Mouse (Mus musculus) layer of hippocampus, postnatal 25 days (tissue): Measurements from ENCODE around the gene Arid1b. TPM values are rescaled to one million over a fixed set of nuclear protein-coding genes. Genes with fewer than 3 reads are reported as not detected.

Source experiments
- DNase-seq, 2 experiments: peaks; one replicate each; pipeline ENCODE4 v3.0.0; 2022; ENCODE audit warnings: mixed read lengths in 2 of 2, low spot score in 1 of 2; ENCODE audit errors: extremely low spot score in 1 of 2
- total RNA-seq, 2 experiments: library from RNA; stranded (reverse); gene quantifications; 2 replicates each; pipeline ENCODE4 v1.2.3; 2021

The Arid1b gene
- total RNA-seq, 2 experiments from 2014 or later, result 86.8 to 102 TPM

GRCm38 (mm10) chr17:5293653-5294584 lies 299.8 kb downstream of the Arid1b start:
- no peak for DNase-seq

GRCm38 (mm10) chr17:5295086-5295947 lies 301.2 kb downstream of the Arid1b start:
- peak; percentile 70 for DNase-seq

GRCm38 (mm10) chr17:5295948-5296262 lies 301.8 kb downstream of the Arid1b start:
- no peak for DNase-seq

- no peak for DNase-seq
Measured at GRCm38 (mm10) chr17:5297491-5297890, 303.4 kb downstream of the Arid1b start.

GRCm38 (mm10) chr17:5297984-5298383 lies 303.9 kb downstream of the Arid1b start:
- no peak for DNase-seq

- no peak for DNase-seq
Measured at GRCm38 (mm10) chr17:5298891-5299559, 304.9 kb downstream of the Arid1b start.

- no peak for DNase-seq
Measured at GRCm38 (mm10) chr17:5302971-5303746, 309.0 kb downstream of the Arid1b start.

- DNase-seq, result no peak
Measured at GRCm38 (mm10) chr17:5305783-5306477, 311.8 kb downstream of the Arid1b start.

GRCm38 (mm10) chr17:5309930-5310329 lies 315.8 kb downstream of the Arid1b start:
- no peak for DNase-seq

GRCm38 (mm10) chr17:5310425-5310888 lies 316.3 kb downstream of the Arid1b start:
- no peak for DNase-seq

GRCm38 (mm10) chr17:5311062-5311461 lies 316.9 kb downstream of the Arid1b start:
- no peak for DNase-seq

GRCm38 (mm10) chr17:5312307-5312706 lies 318.2 kb downstream of the Arid1b start:
- DNase-seq, result no peak

GRCm38 (mm10) chr17:5314735-5315134 lies 320.6 kb downstream of the Arid1b start:
- DNase-seq, result no peak

GRCm38 (mm10) chr17:5316489-5316888 lies 322.4 kb downstream of the Arid1b start:
- no peak for DNase-seq

GRCm38 (mm10) chr17:5321589-5322225 lies 327.6 kb downstream of the Arid1b start:
- no peak for DNase-seq

GRCm38 (mm10) chr17:5322594-5322993 lies 328.5 kb downstream of the Arid1b start:
- DNase-seq, result no peak

GRCm38 (mm10) chr17:5323746-5324145 lies 329.6 kb downstream of the Arid1b start:
- no peak for DNase-seq

GRCm38 (mm10) chr17:5324236-5324876 lies 330.2 kb downstream of the Arid1b start:
- no peak for DNase-seq
